In genomic region chr2:130515791-130516190, GRCm38 (mm10) we compare ENCODE assay signal across 29 mouse cellular contexts. TPM values are rescaled to one million over a fixed set of nuclear protein-coding genes. Genes with fewer than 3 reads are reported as not detected.
A peak's percentile ranks its signal among the peaks of the same experiment; 100 is the strongest.
DNase-seq lines count a peak whose midpoint lies in the region; ATAC-seq and TF ChIP-seq lines count a peak whose summit lies in the region.
"Had no signal": no experiment of that assay in that cellular context is flagged by ENCODE, and none has a peak within 500 bp of the region (broad histone marks: within the 10 kb centered on the region; RNA-seq: fewer than 3 reads in every experiment).

No protein-coding gene starts in this region.

- H3K9me3 ChIP-seq in forebrain, embryonic 10.5 days: no peaks in the 10 kb centered on the region
- H3K9me3 ChIP-seq in forebrain, embryonic 16.5 days (ENCODE audit: control insufficient read depth, low read length): no peaks in the 10 kb centered on the region
- H3K9me3 ChIP-seq in neural tube, embryonic 15.5 days (replicated peaks): no peaks in the 10 kb centered on the region
- H3K9me3 ChIP-seq: embryonic facial prominence, embryonic 10.5 days; embryonic facial prominence, embryonic 15.5 days; forebrain, embryonic 15.5 days; G1E; heart, embryonic 12.5 days; neural tube, embryonic 13.5 days; stomach, embryonic 15.5 days had no signal

- no peak overlapping the region for H3K4me3 ChIP-seq in forebrain, embryonic 10.5 days
- no peak overlapping the region for H3K4me3 ChIP-seq in forebrain, embryonic 16.5 days (replicated peaks; ENCODE audit: low read length)
- H3K4me3 ChIP-seq in layer of hippocampus, adult 2 months: no peak overlapping the region
- no peak overlapping the region for H3K4me3 ChIP-seq in neural tube, embryonic 15.5 days (replicated peaks)
- H3K4me3 ChIP-seq: embryonic facial prominence, embryonic 10.5 days; embryonic facial prominence, embryonic 15.5 days; forebrain, embryonic 15.5 days; heart, adult 2 months; heart, embryonic 12.5 days; neural tube, embryonic 13.5 days; stomach, embryonic 15.5 days had no signal

- H3K4me1 ChIP-seq in forebrain, embryonic 10.5 days: peaks cover 21% of the 10 kb centered on the region
- no peaks in the 10 kb centered on the region for H3K4me1 ChIP-seq in forebrain, embryonic 16.5 days (replicated peaks; ENCODE audit: control insufficient read depth, insufficient read depth, low read length)
- H3K4me1 ChIP-seq in neural tube, embryonic 15.5 days: no peaks in the 10 kb centered on the region
- H3K4me1 ChIP-seq: embryonic facial prominence, embryonic 15.5 days; forebrain, embryonic 15.5 days; heart, embryonic 12.5 days; neural tube, embryonic 13.5 days; stomach, embryonic 15.5 days had no signal

- H3K36me3 ChIP-seq in forebrain, embryonic 10.5 days (replicated peaks): peaks cover 66% of the 10 kb centered on the region
- H3K36me3 ChIP-seq in forebrain, embryonic 16.5 days (ENCODE audit: control insufficient read depth, insufficient read depth): peaks cover 11% of the 10 kb centered on the region
- peaks cover 29% of the 10 kb centered on the region for H3K36me3 ChIP-seq in neural tube, embryonic 15.5 days

- DNase-seq in forebrain, embryonic 10.5 days (ENCODE audit: extremely low spot score, low spot score): no peak
- DNase-seq in layer of hippocampus, adult 2 months (ENCODE audit: low spot score in 2 of 2): no peak
- no peak for DNase-seq in layer of hippocampus, adult 8-10 months (ENCODE audit: low spot score in 2 of 2)
- DNase-seq in retina, embryonic 14.5 days (ENCODE audit: low spot score): peak; percentile 26
- no peak for DNase-seq in retina, postnatal 1 day
- DNase-seq: adrenal gland, adult 8-10 months; cerebellum, adult 11 months; cerebellum, adult 9-10 months; heart, adult 2 months; heart, postnatal 4 days; kidney, adult 9 months; kidney, postnatal 10 days; liver; lung, adult 2 months; lung, postnatal 10 days; right cerebral cortex, postnatal 25 days; thymus, adult 18-20 months; thymus, postnatal 25 days had no signal

- H3K4me2 ChIP-seq in forebrain, embryonic 16.5 days (ENCODE audit: low read length): no peak overlapping the region
- H3K4me2 ChIP-seq in neural tube, embryonic 15.5 days: no peak overlapping the region
- H3K4me2 ChIP-seq: embryonic facial prominence, embryonic 15.5 days; forebrain, embryonic 15.5 days; heart, embryonic 12.5 days; neural tube, embryonic 13.5 days; stomach, embryonic 15.5 days had no signal

- no peak overlapping the region for H3K9ac ChIP-seq in forebrain, embryonic 16.5 days (replicated peaks; ENCODE audit: low read depth, low read length)
- H3K9ac ChIP-seq in neural tube, embryonic 15.5 days (replicated peaks): no peak overlapping the region
- H3K9ac ChIP-seq: embryonic facial prominence, embryonic 15.5 days; forebrain, embryonic 15.5 days; heart, embryonic 12.5 days; liver, embryonic 14.5 days; neural tube, embryonic 13.5 days; stomach, embryonic 15.5 days had no signal

- TF ChIP-seq CTCF in layer of hippocampus, adult 2 months (conservative IDR thresholded peaks at IDR 0.05): 0 out of 2 replicates have a peak, but pooled peaks have one; percentile 23

- 0 out of 2 replicates have a peak overlapping the region, but pooled peaks have one; percentile 48 for H3K27ac ChIP-seq in forebrain, embryonic 10.5 days
- no peak overlapping the region for H3K27ac ChIP-seq in forebrain, embryonic 16.5 days (ENCODE audit: low read length)
- peak overlapping the region; percentile 88 for H3K27ac ChIP-seq in layer of hippocampus, adult 2 months
- H3K27ac ChIP-seq in neural tube, embryonic 15.5 days (replicated peaks): no peak overlapping the region
- H3K27ac ChIP-seq: embryonic facial prominence, embryonic 10.5 days; embryonic facial prominence, embryonic 15.5 days; forebrain, embryonic 15.5 days; heart, adult 2 months; liver, embryonic 14.5 days; neural tube, embryonic 13.5 days; stomach, embryonic 15.5 days had no signal

- H3K27me3 ChIP-seq in forebrain, embryonic 10.5 days (ENCODE audit: poor library complexity, severe bottlenecking): no peaks in the 10 kb centered on the region
- no peaks in the 10 kb centered on the region for H3K27me3 ChIP-seq in forebrain, embryonic 16.5 days (replicated peaks; ENCODE audit: control insufficient read depth, insufficient read depth, low read length)
- no peaks in the 10 kb centered on the region for H3K27me3 ChIP-seq in neural tube, embryonic 15.5 days (replicated peaks)
- H3K27me3 ChIP-seq: embryonic facial prominence, embryonic 15.5 days; forebrain, embryonic 15.5 days; heart, embryonic 12.5 days; neural tube, embryonic 13.5 days; stomach, embryonic 15.5 days had no signal

- 29% methylated on average over 5 of the region's 5 CpGs for WGBS in forebrain, embryonic 10.5 days
- WGBS in forebrain, embryonic 16.5 days: 21% methylated on average over 5 of the region's 5 CpGs
- 31% methylated on average over 5 of the region's 5 CpGs for WGBS in neural tube, embryonic 15.5 days

- no peak for ATAC-seq in forebrain, embryonic 16.5 days
- no peak for ATAC-seq in neural tube, embryonic 15.5 days (ENCODE audit: low FRiP score)
- ATAC-seq: forebrain, embryonic 15.5 days; intestine, postnatal 0 days had no signal

RNA-seq across cellular contexts. Expression of gene Mrps26, which starts 47.8 kb away (rescaled TPM):
- 88.5 and 92.8 TPM in 2 replicates for polyA plus RNA-seq in forebrain, embryonic 10.5 days (2016; fragmentation: Nextera tagmentation; extraction: Ambion mirVana)
- polyA plus RNA-seq in forebrain, embryonic 16.5 days (2015; fragmentation: Nextera tagmentation; extraction: Ambion mirVana): 76.3 and 86.2 TPM in 2 replicates
- 10 to 100 TPM; 82.5 to 86.7 TPM for total RNA-seq in layer of hippocampus, adult 2 months (2021)
- 10 to 100 TPM; 74.6 to 86.5 (median 79.1) TPM for total RNA-seq in layer of hippocampus, adult 8-10 months (2022)
- 105 and 107 TPM in 2 replicates for polyA plus RNA-seq in neural tube, embryonic 15.5 days (2015; fragmentation: Nextera tagmentation; extraction: Ambion mirVana)

Comparison
In these comparisons a context has a peak if more than half of its experiments do, and no peak if none do; other contexts are left out.
1. H3K27ac ChIP-seq: peak in forebrain, embryonic 10.5 days (single experiment) and layer of hippocampus, adult 2 months (single experiment); none in forebrain, embryonic 16.5 days (single experiment) and neural tube, embryonic 15.5 days (single experiment).